1 mouse cellular context compared by ENCODE assay signal in the genomic region with DNA sequence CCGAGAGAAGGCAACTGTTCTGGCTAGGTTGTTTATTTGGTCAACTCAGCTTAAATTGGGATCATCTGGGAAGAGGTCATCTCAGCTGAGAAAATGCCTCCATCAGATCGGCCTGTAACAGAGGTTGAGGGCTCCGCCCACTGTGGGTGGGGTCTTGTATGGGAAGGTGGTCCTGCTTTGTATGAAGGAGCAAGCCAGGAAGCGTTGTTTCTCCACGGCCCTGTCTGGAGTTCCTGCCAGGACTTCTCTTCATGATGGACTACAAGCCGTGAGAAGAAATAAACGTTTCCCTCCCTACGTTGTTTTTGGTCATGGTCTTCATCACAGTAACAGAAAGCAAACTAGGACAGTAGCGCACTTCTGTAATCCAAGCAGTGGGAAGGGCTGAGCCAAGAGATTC.
TF ChIP-seq lines count a peak whose summit lies in the region.

No protein-coding gene starts in this region.

TF ChIP-seq in MEL, 35 proteins besides CTCF, POLR2A, EP300 and RAD21 (continued from another document):
- TF ChIP-seq NRF1 (IDR thresholded peaks at IDR 0.05; ENCODE audit: insufficient read depth, low read depth, low read length, poor library complexity, severe bottlenecking) (no peak), ZKSCAN1 (IDR thresholded peaks at IDR 0.05; ENCODE audit: low read depth, low read length) (no peak), UBTF (IDR thresholded peaks at IDR 0.05; ENCODE audit: borderline replicate concordance, insufficient read depth, low read depth, low read length) (no peak), MXI1 (IDR thresholded peaks at IDR 0.05; ENCODE audit: low read depth, low read length) (no peak), USF2 (IDR thresholded peaks at IDR 0.05; ENCODE audit: borderline replicate concordance in 1 of 2, insufficient read depth in 1 of 2, low read depth in 1 of 2, low read length in 2 of 2) (no peak), POLR2AphosphoS2 (IDR thresholded peaks at IDR 0.05; ENCODE audit: low read length) (no peak), MYC (IDR thresholded peaks at IDR 0.05; ENCODE audit: low read depth, low read length) (no peak), BHLHE40 (IDR thresholded peaks at IDR 0.05; ENCODE audit: borderline replicate concordance, low read depth, low read length) (no peak)
TF ChIP-seq in MEL: peak in this region for 0.
